Comparison of ENCODE assay signal across 9 mouse cellular contexts in the genomic region with DNA sequence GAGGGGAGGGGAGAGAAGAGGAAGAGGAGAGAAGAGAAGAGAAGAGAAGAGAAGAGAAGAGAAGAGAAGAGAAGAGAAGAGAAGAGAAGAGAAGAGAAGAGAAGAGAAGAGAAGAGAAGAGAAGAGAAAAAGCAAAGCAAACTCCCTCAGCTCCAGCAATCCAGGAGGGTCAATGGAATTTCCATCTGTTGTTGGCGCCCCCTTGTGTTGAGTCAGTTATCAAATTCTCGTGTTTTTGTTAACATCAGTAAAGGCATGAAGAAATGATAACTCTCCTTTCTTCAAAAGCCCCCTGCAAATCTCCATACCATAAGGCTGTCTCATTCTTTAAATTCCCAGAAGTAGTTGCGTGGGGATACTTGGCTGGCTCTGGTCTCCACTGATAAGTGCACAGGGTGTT. TPM values are rescaled to one million over a fixed set of nuclear protein-coding genes. Genes with fewer than 3 reads are reported as not detected.
A peak's percentile ranks its signal among the peaks of the same experiment; 100 is the strongest.
DNase-seq lines count a peak whose midpoint lies in the region; ATAC-seq lines count a peak whose summit lies in the region.
"Had no signal": no experiment of that assay in that cellular context is flagged by ENCODE, and none has a peak within 500 bp of the region (broad histone marks: within the 10 kb centered on the region; RNA-seq: fewer than 3 reads in every experiment).

No protein-coding gene starts in this region.

- ATAC-seq in hindbrain, embryonic 11.5 days (ENCODE audit: low FRiP score) = no peak
- ATAC-seq in hindbrain, embryonic 13.5 days (ENCODE audit: low FRiP score) = no peak

- H3K4me2 ChIP-seq in hindbrain, embryonic 11.5 days (replicated peaks; ENCODE audit: low read depth, low read length) = no peak overlapping the region
- H3K4me2 ChIP-seq in hindbrain, embryonic 13.5 days = no peak overlapping the region
- H3K4me2 ChIP-seq: embryonic facial prominence, embryonic 12.5 days had no signal

- H3K4me3 ChIP-seq in hindbrain, embryonic 11.5 days (ENCODE audit: low read depth, low read length) = no peak overlapping the region
- H3K4me3 ChIP-seq in hindbrain, embryonic 13.5 days = no peak overlapping the region
- H3K4me3 ChIP-seq: embryonic facial prominence, embryonic 12.5 days had no signal

- H3K27ac ChIP-seq in hindbrain, embryonic 11.5 days (ENCODE audit: low read depth, low read length) = no peak overlapping the region
- no peak overlapping the region for H3K27ac ChIP-seq in hindbrain, embryonic 13.5 days
- H3K27ac ChIP-seq: embryonic facial prominence, embryonic 12.5 days had no signal

- no peaks in the 10 kb centered on the region for H3K27me3 ChIP-seq in hindbrain, embryonic 11.5 days (ENCODE audit: control insufficient read depth, insufficient read depth, low read length)
- no peaks in the 10 kb centered on the region for H3K27me3 ChIP-seq in hindbrain, embryonic 13.5 days
- H3K27me3 ChIP-seq: embryonic facial prominence, embryonic 12.5 days had no signal

- no peaks in the 10 kb centered on the region for H3K9me3 ChIP-seq in hindbrain, embryonic 11.5 days (ENCODE audit: control insufficient read depth, low read length)
- no peaks in the 10 kb centered on the region for H3K9me3 ChIP-seq in hindbrain, embryonic 13.5 days
- H3K9me3 ChIP-seq: embryonic facial prominence, embryonic 12.5 days had no signal

- intact Hi-C loops in heart, postnatal 36 days (cut with DNase I) = loop anchor here (2.0 kb wide), 2 partner anchors 185 to 525 kb away; no protein-coding TSS in a partner anchor

- H3K36me3 ChIP-seq in hindbrain, embryonic 11.5 days (ENCODE audit: control insufficient read depth, insufficient read depth, low read length) = no peaks in the 10 kb centered on the region
- no peaks in the 10 kb centered on the region for H3K36me3 ChIP-seq in hindbrain, embryonic 13.5 days
- H3K36me3 ChIP-seq: embryonic facial prominence, embryonic 12.5 days had no signal

- peak; percentile 79 for DNase-seq in hindbrain, embryonic 11.5 days (ENCODE audit: low spot score)
- peak; percentile 90 for DNase-seq in NIH3T3 (ENCODE audit: low read depth)
- DNase-seq in cerebellum, postnatal 25 days = peak; percentile 82 to 93
- DNase-seq in heart, postnatal 36 days = peak; percentile 49 to 67
- DNase-seq in left cerebral cortex, adult 9 months (ENCODE audit: low spot score in 2 of 2) = peak; percentile 25 to 91
- peak; percentile 80 for DNase-seq in ovary, postnatal 14 days (ENCODE audit: low spot score)
- peak; percentile 86 for DNase-seq in urinary bladder, postnatal 14 days (ENCODE audit: low spot score)

- H3K4me1 ChIP-seq in hindbrain, embryonic 11.5 days (replicated peaks; ENCODE audit: control insufficient read depth, insufficient read depth, low read length) = no peaks in the 10 kb centered on the region
- no peaks in the 10 kb centered on the region for H3K4me1 ChIP-seq in hindbrain, embryonic 13.5 days (replicated peaks)
- H3K4me1 ChIP-seq: embryonic facial prominence, embryonic 12.5 days had no signal

- H3K9ac ChIP-seq in hindbrain, embryonic 11.5 days (ENCODE audit: low read depth, low read length) = no peak overlapping the region
- H3K9ac ChIP-seq in hindbrain, embryonic 13.5 days = no peak overlapping the region
- H3K9ac ChIP-seq: embryonic facial prominence, embryonic 12.5 days had no signal

- WGBS in hindbrain, embryonic 11.5 days = 14% methylated on average over 3 of the region's 3 CpGs
- 17% methylated on average over 3 of the region's 3 CpGs for WGBS in hindbrain, embryonic 13.5 days

RNA-seq across cellular contexts. Expression of a gene that starts 37.1 kb away (rescaled TPM):
- 0.23 and 0.61 TPM in 2 replicates for polyA plus RNA-seq in hindbrain, embryonic 11.5 days (2014; fragmentation: Nextera tagmentation; extraction: Ambion mirVana)
- polyA plus RNA-seq in hindbrain, embryonic 13.5 days (2015; fragmentation: Nextera tagmentation; extraction: Ambion mirVana) = 0.03 TPM in 1 of 2 replicates, not detected in the other
- not detected for total RNA-seq in heart, postnatal 36 days (2021)

RNA-seq across cellular contexts. Expression of a gene that starts 38.0 kb away (rescaled TPM):
- polyA plus RNA-seq in hindbrain, embryonic 11.5 days (2014; fragmentation: Nextera tagmentation; extraction: Ambion mirVana) = 84.9 and 86.4 TPM in 2 replicates
- polyA plus RNA-seq in hindbrain, embryonic 13.5 days (2015; fragmentation: Nextera tagmentation; extraction: Ambion mirVana) = 75.1 and 78.6 TPM in 2 replicates
- 100 to 1,000 TPM; 138 to 145 TPM for total RNA-seq in heart, postnatal 36 days (2021)
